Mouse (Mus musculus) layer of hippocampus, adult 18-20 months (tissue): ENCODE measurements around the gene Slc6a1. TPM values are rescaled to one million over a fixed set of nuclear protein-coding genes. Genes with fewer than 3 reads are reported as not detected.
"Not testable (repeated sequence)": the region's sequence is repeated elsewhere in the genome, so short reads cannot be mapped to it uniquely, and the experiment has no call there.

ENCODE experiments used
- DNase-seq, 2 experiments: peaks; one replicate each; pipeline ENCODE4 v3.0.0; 2022; ENCODE audit warnings: low spot score in 2 of 2
- total RNA-seq, 2 experiments: library from RNA; stranded (reverse); gene quantifications; 2 replicates each; pipeline ENCODE4 v1.2.3; 2021

Gene Slc6a1
- total RNA-seq, 2 experiments from 2014 or later, result 282 to 291 TPM

DNA sequence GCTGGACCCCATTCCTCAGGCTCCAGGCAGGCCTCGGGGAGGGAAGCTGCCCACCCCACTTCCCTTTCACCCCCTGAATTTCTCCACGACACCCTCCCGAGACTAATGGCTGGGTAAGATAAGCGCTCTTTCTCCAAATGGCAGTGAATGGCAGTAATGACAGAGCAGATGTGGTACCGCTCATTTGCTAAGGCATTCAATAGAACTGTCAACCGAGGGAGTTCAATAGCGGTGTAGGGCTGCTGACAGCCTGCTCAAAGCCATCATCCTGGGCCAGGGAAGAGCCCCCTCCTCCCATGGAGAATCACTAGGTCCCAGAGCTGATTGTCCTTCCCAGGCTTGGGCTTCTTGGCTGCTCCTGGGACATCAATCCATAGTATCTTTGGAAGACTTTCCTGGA, 6.7 kb downstream of the Slc6a1 start:
- no peak for DNase-seq

DNA sequence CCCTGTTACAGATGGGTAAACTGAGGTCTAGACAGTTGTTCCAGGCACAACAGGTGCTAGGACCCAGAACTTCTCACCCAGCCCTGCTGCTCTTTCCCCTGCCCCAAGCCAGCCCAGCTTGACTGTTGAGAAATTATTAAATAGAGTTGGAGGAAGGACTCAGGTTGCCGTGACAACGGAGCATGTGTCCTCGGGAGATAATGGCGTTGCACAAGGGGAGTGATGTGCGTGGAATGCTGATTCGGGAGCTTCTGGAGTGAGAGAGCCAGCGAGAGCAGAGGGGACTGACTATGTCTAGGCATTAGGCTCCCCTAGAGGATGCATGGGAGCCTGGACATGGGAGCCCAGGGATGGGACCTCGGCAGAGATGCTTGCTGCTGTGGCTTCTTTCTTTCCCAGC, 7.7 kb downstream of the Slc6a1 start:
- DNase-seq, result peak; percentile 74 to 88

DNA sequence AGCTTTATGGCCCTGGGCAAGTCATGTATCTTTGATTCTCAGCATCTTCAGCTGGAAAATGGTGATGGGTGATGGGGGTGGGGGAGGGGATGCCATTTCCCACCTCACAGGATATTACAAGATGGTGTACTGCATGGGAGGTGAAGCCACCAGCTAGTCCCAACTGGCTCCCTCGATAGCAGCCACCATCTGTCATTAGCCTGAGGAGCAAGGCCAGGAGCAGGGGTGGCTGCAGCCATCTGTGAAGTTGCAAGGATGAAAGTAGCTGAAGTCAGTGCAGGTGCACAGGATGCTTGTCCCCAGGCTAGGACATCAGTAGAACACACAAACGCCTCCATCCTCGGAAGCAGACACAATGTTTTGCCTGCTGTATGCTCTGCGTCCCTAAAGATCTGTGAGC, 8.5 kb downstream of the Slc6a1 start:
- no peak for DNase-seq

DNA sequence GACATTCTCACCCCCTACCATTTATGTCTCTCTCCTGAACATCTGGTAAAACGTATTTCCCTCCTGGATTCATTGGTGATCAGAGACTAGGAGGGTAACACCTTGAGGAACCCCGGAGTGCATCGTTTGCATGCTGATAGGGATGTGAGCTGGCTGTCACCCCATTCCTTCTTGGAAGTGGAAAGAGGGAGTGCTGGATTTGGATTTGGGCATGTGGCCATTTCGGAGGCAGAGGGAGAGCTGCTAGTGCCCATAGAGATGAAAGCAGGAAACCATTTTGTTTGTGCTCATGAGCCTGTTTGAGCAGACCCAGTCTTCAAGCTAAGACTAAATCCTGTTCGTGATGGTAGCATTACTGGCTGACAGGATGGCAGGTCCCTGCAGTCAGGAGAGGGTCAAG, 9.0 kb downstream of the Slc6a1 start:
- no peak for DNase-seq

DNA sequence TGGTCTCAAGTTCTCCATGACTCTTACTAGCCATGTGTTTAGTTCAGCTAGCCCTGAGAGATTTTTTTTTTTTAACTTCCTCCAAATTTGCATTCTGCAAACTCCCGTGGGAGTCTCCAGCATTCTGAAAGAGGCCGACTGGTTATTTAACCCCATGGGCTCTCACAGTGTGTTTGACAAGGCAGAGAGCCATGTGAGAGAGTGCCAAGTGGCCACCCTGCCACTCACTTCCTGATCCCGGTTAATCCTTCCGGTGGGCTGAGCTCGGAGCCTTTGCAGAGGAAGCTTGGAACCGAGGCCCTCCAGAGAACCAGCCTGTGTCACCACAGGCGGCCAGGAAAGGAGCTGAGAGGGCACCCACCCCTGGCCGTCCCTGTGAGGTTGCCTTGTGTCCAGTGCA, 11.1 kb downstream of the Slc6a1 start:
- DNase-seq, result no peak

GRCm38 (mm10) chr6:114295086-114295485, 12.7 kb downstream of the Slc6a1 start:
- DNase-seq, result no peak

- DNase-seq, result no peak
Observed at GRCm38 (mm10) chr6:114297260-114298002, 15.0 kb downstream of the Slc6a1 start.

GRCm38 (mm10) chr6:114299699-114300098, 17.3 kb downstream of the Slc6a1 start:
- no peak for DNase-seq

DNA sequence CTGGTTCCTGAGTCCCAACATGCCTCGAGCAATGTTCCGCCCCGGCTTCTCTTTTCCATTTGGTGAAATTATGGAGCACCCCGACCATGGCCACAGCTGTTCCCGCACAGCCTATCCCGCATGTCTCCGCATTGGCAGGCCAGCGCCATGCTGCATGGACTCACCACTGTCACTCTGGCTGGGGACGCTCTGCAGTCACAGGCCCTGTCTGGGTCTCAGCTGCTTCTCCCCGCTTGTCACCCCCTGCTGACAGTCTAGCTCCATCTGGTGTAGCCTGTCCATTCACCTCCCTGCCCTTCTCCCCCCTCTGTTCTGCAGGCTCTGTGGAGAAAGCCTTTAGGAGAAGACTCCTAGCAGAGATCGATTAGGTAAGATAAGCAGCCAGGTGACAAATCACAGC, 18.3 kb downstream of the Slc6a1 start:
- no peak for DNase-seq

GRCm38 (mm10) chr6:114304668-114305067, 22.2 kb downstream of the Slc6a1 start:
- DNase-seq, result no peak

- DNase-seq, result peak in 1 of 2 experiments; percentile 27
Observed at GRCm38 (mm10) chr6:114320511-114320910, 38.1 kb downstream of the Slc6a1 start.

GRCm38 (mm10) chr6:114321146-114321545, 38.7 kb downstream of the Slc6a1 start:
- DNase-seq, result no peak

GRCm38 (mm10) chr6:114322914-114323313, 40.5 kb downstream of the Slc6a1 start:
- DNase-seq, result no peak

GRCm38 (mm10) chr6:114324808-114325207, 42.4 kb downstream of the Slc6a1 start:
- no peak for DNase-seq

GRCm38 (mm10) chr6:114329597-114330470, 47.4 kb downstream of the Slc6a1 start:
- DNase-seq, result peak in 1 of 2 experiments; percentile 30

DNA sequence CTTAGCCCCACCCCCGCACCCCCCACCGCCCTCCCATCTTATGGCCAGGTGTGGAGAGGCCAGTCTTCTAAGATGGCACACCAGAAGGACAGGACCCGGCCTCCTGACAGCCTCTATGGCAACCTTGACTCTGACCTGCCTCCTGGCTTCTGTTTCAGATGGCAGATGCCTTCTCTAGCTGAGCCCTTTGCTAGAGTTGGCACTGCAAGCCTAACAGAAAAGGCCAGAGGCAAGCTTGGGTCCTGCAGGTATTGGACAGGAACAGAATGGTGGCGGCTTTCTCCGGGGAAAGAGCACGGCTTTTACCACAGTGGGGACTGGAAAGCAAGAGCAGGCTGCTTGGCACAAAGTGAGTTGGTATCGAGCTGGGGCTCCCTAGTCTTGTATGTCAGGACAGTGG, 49.5 kb downstream of the Slc6a1 start:
- no peak for DNase-seq

GRCm38 (mm10) chr6:114336128-114336943, 53.9 kb downstream of the Slc6a1 start:
- DNase-seq, result no peak

GRCm38 (mm10) chr6:114336944-114337215, 54.4 kb downstream of the Slc6a1 start:
- no peak for DNase-seq

GRCm38 (mm10) chr6:114341381-114341780, 58.9 kb downstream of the Slc6a1 start:
- DNase-seq, result not testable (repeated sequence)

GRCm38 (mm10) chr6:114343740-114344139, 61.3 kb downstream of the Slc6a1 start:
- DNase-seq, result peak in 1 of 2 experiments; percentile 77

DNA sequence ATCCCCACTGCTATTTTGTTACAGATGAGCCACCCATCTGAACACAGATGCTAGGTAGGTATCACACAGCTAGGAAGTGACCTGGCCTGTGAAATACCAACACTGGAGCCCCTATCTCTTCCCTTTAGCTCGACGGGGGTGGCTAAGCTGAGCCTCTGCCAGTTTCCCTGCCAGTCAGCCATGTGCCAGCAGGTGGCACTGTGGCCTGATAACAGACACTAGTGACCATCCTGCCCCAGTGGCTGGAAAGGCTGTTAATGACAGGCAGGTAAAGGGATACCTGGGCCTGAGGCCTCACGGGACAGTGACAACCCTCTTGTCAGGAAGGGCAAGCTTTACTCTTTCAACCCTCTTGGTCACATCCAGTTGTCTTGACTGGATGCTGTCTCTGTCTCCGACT, 62.7 kb downstream of the Slc6a1 start:
- peak; percentile 29 to 71 for DNase-seq
